Mouse (Mus musculus) liver, postnatal 0 days (tissue): ENCODE measurements around the gene Gm20388. TPM values are rescaled to one million over a fixed set of nuclear protein-coding genes. Genes with fewer than 3 reads are reported as not detected.

Experiments used
- ATAC-seq: fragments of 200-750 bp; cut with Nextera tagmentation; 2 replicates; pipeline ENCODE4 v1.8.0; 2017; ENCODE audit warnings: mild to moderate bottlenecking, moderate library complexity
- DNase-seq: peaks from one replicate; pipeline ENCODE4 v3.0.0-alpha.2; 2016
- H3K27ac ChIP-seq: fragments of 300-500 bp; sonication (generic); 2 replicates; pipeline ENCODE4 v1.5.1; 2014; ENCODE audit warnings: antibody characterized with exemption, moderate library complexity, mild to moderate bottlenecking, low read depth
- H3K27me3 ChIP-seq: fragments of 300-500 bp; sonication (generic); 2 replicates; pipeline ENCODE4 v1.6.1; 2014; ENCODE audit warnings: low read length, control low read depth, mixed read lengths; ENCODE audit not compliant: insufficient read depth
- H3K36me3 ChIP-seq: fragments of 300-500 bp; sonication (generic); replicated peaks from 2 replicates; pipeline ENCODE4 v1.6.1; 2014; ENCODE audit warnings: mild to moderate bottlenecking, control low read depth, low read length, moderate library complexity, mixed read lengths; ENCODE audit not compliant: insufficient read depth
- H3K4me1 ChIP-seq: fragments of 300-500 bp; sonication (generic); 2 replicates; pipeline ENCODE4 v1.6.1; 2014; ENCODE audit warnings: antibody characterized with exemption, mild to moderate bottlenecking, control low read depth; ENCODE audit not compliant: insufficient read depth
- H3K4me2 ChIP-seq: fragments of 300-500 bp; sonication (generic); 2 replicates; pipeline ENCODE4 v1.6.1; 2014; ENCODE audit warnings: low read depth, mild to moderate bottlenecking, low read length, moderate library complexity, mixed read lengths
- H3K4me3 ChIP-seq: fragments of 300-500 bp; sonication (generic); 2 replicates; pipeline ENCODE4 v1.5.1; 2014; ENCODE audit warnings: low read depth, low read length
- H3K9ac ChIP-seq: fragments of 300-500 bp; sonication (generic); replicated peaks from 2 replicates; pipeline ENCODE4 v1.6.1; 2014; ENCODE audit warnings: mild to moderate bottlenecking, moderate library complexity
- H3K9me3 ChIP-seq: fragments of 300-500 bp; sonication (generic); 2 replicates; pipeline ENCODE4 v1.6.1; 2016; ENCODE audit warnings: mild to moderate bottlenecking, control low read depth, low read length, mixed read lengths
- CTCF ChIP-seq: sonication (generic); IDR thresholded peaks from 2 replicates; pipeline ENCODE4 v1.5.1; 2016; ENCODE audit warnings: antibody characterized with exemption, low read depth
- EP300 ChIP-seq: IDR thresholded peaks from 2 replicates; pipeline ENCODE4 v1.6.1; 2016; ENCODE audit warnings: antibody characterized with exemption, low read depth, mild to moderate bottlenecking
- WGBS: fragments of 180-500 bp; shearing (Covaris S2); extraction: QIAGEN DNeasy Blood & Tissue Kit; methylation state at CpG from one replicate; pipeline ENCODE4 v1.1.7; 2014; ENCODE audit not compliant: insufficient replicate concordance; 5-methylcytosine and 5-hydroxymethylcytosine counted together
- polyA plus RNA-seq: library from polyadenylated mRNA; unstranded; fragments of >200 nt; fragmentation: Nextera tagmentation; extraction: Ambion mirVana; gene quantifications from 2 replicates; pipeline ENCODE4 v1.2.1, GENCODE M21; 2015

The Gm20388 gene
- polyA plus RNA-seq, 1 experiment from 2014 or later: not detected

DNA sequence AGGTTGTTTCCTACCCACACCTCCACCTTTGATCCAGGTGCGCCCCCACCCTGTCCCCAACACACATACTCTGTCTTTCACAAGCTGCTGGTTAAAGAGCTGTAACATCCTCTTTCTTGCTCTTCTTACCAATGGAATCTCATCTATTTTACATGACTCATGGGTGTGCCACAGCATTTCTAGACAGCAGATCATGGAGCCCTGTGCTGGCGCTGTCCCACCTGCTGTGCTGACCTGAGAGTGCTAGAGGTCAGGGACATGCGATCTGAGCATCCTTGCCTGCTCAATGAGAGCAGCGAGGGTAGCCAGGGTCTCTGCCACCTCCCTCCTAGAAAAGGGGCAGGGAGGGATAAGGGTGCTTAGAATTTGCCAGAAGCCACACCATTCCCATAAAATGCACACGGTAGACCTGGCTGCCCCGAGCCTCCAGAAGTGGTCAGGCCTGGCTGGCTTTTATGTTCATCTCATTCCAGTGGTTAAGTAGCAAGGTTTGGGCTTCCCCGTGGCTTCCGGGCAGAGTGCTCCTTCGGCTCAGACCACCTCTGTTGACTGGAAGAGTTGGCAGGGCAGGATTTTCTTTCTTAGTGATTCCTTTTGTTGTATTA lies 3594.1 kb downstream of the Gm20388 start:
- Histone ChIP-seq H3K36me3 (peaks cover 39% of the 10 kb centered on the region), H3K27me3 (no peaks in the 10 kb centered on the region)
- TF ChIP-seq EP300 (no peak), CTCF (no peak)

DNA sequence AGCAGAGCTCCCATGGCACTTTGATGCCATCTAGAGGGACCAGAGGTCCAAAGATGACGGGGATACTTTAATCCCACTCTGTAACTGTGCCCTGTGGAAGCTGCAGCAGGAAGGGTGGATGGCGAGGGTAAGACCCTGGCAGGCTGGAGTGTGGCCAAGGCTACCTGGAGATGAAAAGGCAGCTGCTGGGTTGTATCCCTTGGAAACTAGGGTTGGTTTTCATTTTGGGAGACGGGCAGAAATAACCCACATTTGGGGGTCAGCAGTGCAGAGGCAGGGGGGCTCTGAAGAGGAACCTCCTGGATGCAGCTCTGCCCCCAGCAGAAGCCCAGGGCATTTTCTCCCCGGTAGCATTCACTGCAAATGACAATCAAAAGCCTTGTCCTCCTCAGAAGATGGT lies 3594.6 kb downstream of the Gm20388 start:
- no peak for ATAC-seq
- peaks cover 34% of the 10 kb centered on the region for H3K36me3 ChIP-seq
- WGBS: 77% methylated on average over 4 of the region's 4 CpGs

More for the DNA sequence above, 3594.1 kb downstream of the Gm20388 start:
- Histone ChIP-seq H3K4me2 (no peak overlapping the region), H3K9ac (no peak overlapping the region), H3K4me3 (no peak overlapping the region), H3K27ac (no peak overlapping the region), H3K9me3 (no peaks in the 10 kb centered on the region), H3K4me1 (no peaks in the 10 kb centered on the region)
- DNase-seq: no peak
- ATAC-seq: no peak
- 91% methylated on average over 9 of the region's 9 CpGs for WGBS

DNA sequence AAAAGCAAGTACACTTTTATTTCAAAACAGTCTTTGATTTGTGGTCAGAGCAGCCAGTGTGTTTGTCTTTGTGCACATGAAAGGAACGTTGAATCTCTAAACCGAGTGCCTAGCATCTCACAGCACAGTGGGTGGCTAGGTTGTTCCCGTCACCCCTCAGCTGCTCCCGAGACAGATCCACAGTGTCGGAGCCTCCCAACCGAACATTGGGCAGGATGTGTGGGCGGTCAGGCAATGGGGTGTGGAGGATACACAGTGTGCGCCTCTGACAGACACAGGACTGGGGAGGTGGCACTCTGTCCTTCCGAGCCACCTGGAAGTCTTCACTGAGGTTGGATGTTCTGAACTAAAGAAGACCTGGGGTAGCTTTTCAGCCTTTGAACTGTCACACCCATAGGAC lies 3595.1 kb downstream of the Gm20388 start:
- TF ChIP-seq CTCF (no peak), EP300 (no peak)
- H3K36me3 ChIP-seq: peaks cover 30% of the 10 kb centered on the region
- no peak overlapping the region for H3K4me2 ChIP-seq
- 80% methylated on average over 9 of the region's 9 CpGs for WGBS
- no peak overlapping the region for H3K27ac ChIP-seq
- no peaks in the 10 kb centered on the region for H3K27me3 ChIP-seq
- H3K9me3 ChIP-seq: no peaks in the 10 kb centered on the region
- no peak for DNase-seq
- no peak for ATAC-seq
- H3K4me1 ChIP-seq: no peaks in the 10 kb centered on the region
- no peak overlapping the region for H3K4me3 ChIP-seq
- H3K9ac ChIP-seq: no peak overlapping the region

More for the DNA sequence above, 3594.6 kb downstream of the Gm20388 start:
- no peaks in the 10 kb centered on the region for H3K9me3 ChIP-seq
- no peak overlapping the region for H3K27ac ChIP-seq
- no peaks in the 10 kb centered on the region for H3K27me3 ChIP-seq
- H3K9ac ChIP-seq: no peak overlapping the region
- DNase-seq: no peak
- H3K4me3 ChIP-seq: no peak overlapping the region
- H3K4me2 ChIP-seq: no peak overlapping the region
- no peak for TF ChIP-seq EP300
- TF ChIP-seq CTCF: no peak
- no peaks in the 10 kb centered on the region for H3K4me1 ChIP-seq

DNA sequence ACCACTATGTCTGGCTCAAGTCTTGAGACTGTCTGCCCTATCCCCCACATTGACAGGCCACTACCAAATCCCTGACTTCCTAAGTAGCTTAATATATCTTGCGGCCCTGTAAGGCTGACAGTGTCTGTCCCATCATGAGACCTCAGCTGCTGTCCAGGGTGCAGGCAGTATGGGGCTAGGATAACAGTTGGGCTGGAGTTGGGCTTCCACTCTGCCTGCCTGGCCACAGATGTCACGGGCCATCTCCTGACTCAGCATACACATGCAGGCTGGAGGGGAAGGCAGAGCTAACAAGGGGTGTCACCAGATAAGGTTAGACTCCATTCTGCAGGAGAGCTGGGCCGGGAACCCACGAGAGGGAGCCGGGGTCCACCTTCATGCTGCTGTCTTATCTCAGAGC lies 3596.5 kb downstream of the Gm20388 start:
- no peak overlapping the region for H3K4me2 ChIP-seq
- H3K9ac ChIP-seq: no peak overlapping the region
- no peak for ATAC-seq
- H3K27me3 ChIP-seq: no peaks in the 10 kb centered on the region
- H3K9me3 ChIP-seq: no peaks in the 10 kb centered on the region
- DNase-seq: no peak
- peaks cover 17% of the 10 kb centered on the region for H3K36me3 ChIP-seq
- 56% methylated on average over 5 of the region's 5 CpGs for WGBS
- TF ChIP-seq EP300: no peak
- TF ChIP-seq CTCF: no peak
- no peaks in the 10 kb centered on the region for H3K4me1 ChIP-seq
- no peak overlapping the region for H3K27ac ChIP-seq
- no peak overlapping the region for H3K4me3 ChIP-seq

DNA sequence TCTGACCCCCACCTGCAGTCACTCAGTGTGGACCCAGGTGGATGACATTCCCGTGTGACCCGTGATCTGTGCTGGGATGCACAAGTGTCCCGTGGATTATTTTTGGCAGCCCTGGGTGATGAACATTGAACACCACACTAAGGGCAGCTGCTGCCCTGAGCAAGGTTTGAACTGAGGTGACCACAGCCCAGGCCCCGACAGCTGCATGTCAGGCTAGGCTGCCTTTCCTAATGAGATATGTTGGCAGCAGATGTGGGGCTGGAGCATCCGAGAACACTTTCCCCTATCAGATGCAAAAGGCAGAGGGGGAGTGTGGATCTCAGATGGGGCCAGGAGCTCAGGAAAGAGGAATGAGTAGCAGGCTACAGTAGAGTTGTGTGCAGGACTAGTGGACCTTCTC lies 3600.2 kb downstream of the Gm20388 start:
- Histone ChIP-seq H3K4me3 (no peak overlapping the region), H3K4me1 (peaks cover 9% of the 10 kb centered on the region), H3K9me3 (no peaks in the 10 kb centered on the region), H3K4me2 (no peak overlapping the region), H3K9ac (no peak overlapping the region), H3K27ac (no peak overlapping the region), H3K36me3 (peaks cover 3% of the 10 kb centered on the region; the same call in 1 of the 2 replicates), H3K27me3 (peaks cover 35% of the 10 kb centered on the region)
- DNase-seq: no peak
- TF ChIP-seq EP300: no peak
- no peak for ATAC-seq
- 65% methylated on average over 5 of the region's 5 CpGs for WGBS

- TF ChIP-seq CTCF: no peak
- no peak for TF ChIP-seq EP300
- Histone ChIP-seq H3K9ac (no peak overlapping the region), H3K4me3 (peak overlapping the region; percentile 57; the same call in 1 of the 2 replicates), H3K27me3 (peaks cover 37% of the 10 kb centered on the region), H3K36me3 (no peaks in the 10 kb centered on the region), H3K27ac (no peak overlapping the region), H3K4me1 (peaks cover 15% of the 10 kb centered on the region), H3K4me2 (no peak overlapping the region), H3K9me3 (no peaks in the 10 kb centered on the region)
- WGBS: 4% methylated on average over 9 of the region's 9 CpGs
- DNase-seq (no peak), ATAC-seq (no peak)
Observed at GRCm38 (mm10) chr8:123514136-123514535, 3603.5 kb downstream of the Gm20388 start.
